Comparison of ENCODE assay signal across 7 mouse cellular contexts in the genomic region with DNA sequence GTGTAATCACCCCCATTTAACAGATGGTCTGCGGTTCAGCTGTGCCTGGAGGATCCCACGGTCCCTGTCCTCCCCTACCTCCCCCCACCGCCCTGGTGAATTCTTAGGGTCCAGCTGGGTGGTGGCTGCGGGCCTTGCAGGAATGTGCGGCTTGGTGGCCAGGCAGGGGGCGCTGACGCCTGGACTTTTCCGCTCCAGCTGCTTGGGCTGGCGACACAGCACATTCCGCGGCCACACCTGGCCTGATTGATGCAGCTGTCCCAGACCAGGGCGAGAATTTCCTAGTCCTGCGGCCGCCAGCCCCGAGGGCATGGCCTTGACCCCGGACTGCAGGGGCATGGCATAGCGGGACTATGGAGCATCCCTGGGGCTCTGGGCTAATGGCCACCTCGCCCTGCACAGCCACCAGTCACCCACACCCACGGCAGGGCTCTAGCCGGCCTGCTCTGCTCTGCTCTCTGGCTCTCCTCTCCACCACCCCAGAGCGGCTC. TPM values are rescaled to one million over a fixed set of nuclear protein-coding genes. Genes with fewer than 3 reads are reported as not detected.
A peak's percentile ranks its signal among the peaks of the same experiment; 100 is the strongest.
DNase-seq lines count a peak whose midpoint lies in the region; ATAC-seq and TF ChIP-seq lines count a peak whose summit lies in the region.

No protein-coding gene starts in this region.

- H3K27ac ChIP-seq in embryonic facial prominence, embryonic 15.5 days (replicated peaks), result no peak overlapping the region
- H3K27ac ChIP-seq in kidney, adult 2 months (ENCODE audit: insufficient read depth, low read depth, low read length), result no peak overlapping the region
- H3K27ac ChIP-seq in lung, postnatal 0 days (ENCODE audit: low read length), result no peak overlapping the region
- H3K27ac ChIP-seq in stomach, postnatal 0 days (replicated peaks), result no peak overlapping the region

- WGBS in embryonic facial prominence, embryonic 15.5 days, result 1% methylated on average over 21 of the region's 21 CpGs
- under 1% methylated on average over 20 of the region's 21 CpGs for WGBS in kidney, adult 2 months
- WGBS in lung, postnatal 0 days, result 3% methylated on average over 21 of the region's 21 CpGs
- 3% methylated on average over 21 of the region's 21 CpGs for WGBS in stomach, postnatal 0 days

- H3K36me3 ChIP-seq in embryonic facial prominence, embryonic 15.5 days, result no peaks in the 10 kb centered on the region
- no peaks in the 10 kb centered on the region for H3K36me3 ChIP-seq in kidney, adult 2 months (ENCODE audit: control insufficient read depth, insufficient read depth, low read length)
- no peaks in the 10 kb centered on the region for H3K36me3 ChIP-seq in lung, postnatal 0 days (ENCODE audit: insufficient read depth, low read length)
- H3K36me3 ChIP-seq in stomach, postnatal 0 days (ENCODE audit: control insufficient read depth, insufficient read depth, low read length), result no peaks in the 10 kb centered on the region

- ATAC-seq in embryonic facial prominence, embryonic 15.5 days (ENCODE audit: insufficient number of reproducible peaks, low FRiP score, low TSS enrichment, low read depth), result peak; percentile 51
- ATAC-seq in lung, postnatal 0 days, result peak; percentile 43; the same call in 1 of the 2 replicates
- ATAC-seq in stomach, postnatal 0 days (ENCODE audit: low FRiP score, low TSS enrichment), result peak; percentile 61

- no peak for TF ChIP-seq POLR2A in brain, embryonic 14.5 days (IDR thresholded peaks at IDR 0.05; ENCODE audit: borderline replicate concordance, extremely low read depth, insufficient read depth, insufficient read length, poor library complexity, severe bottlenecking)
- TF ChIP-seq POLR2A in kidney, adult 2 months (IDR thresholded peaks at IDR 0.05; ENCODE audit: low read depth, low read length), result no peak

- H3K9ac ChIP-seq in embryonic facial prominence, embryonic 15.5 days, result no peak overlapping the region
- H3K9ac ChIP-seq in lung, postnatal 0 days (replicated peaks; ENCODE audit: low read depth), result no peak overlapping the region
- H3K9ac ChIP-seq in stomach, postnatal 0 days (ENCODE audit: low read length), result no peak overlapping the region

- H3K4me2 ChIP-seq in embryonic facial prominence, embryonic 15.5 days (replicated peaks), result peak overlapping the region; percentile 10; the same call in 1 of the 2 replicates
- no peak overlapping the region for H3K4me2 ChIP-seq in lung, postnatal 0 days (replicated peaks; ENCODE audit: low read depth, low read length)
- H3K4me2 ChIP-seq in stomach, postnatal 0 days (replicated peaks; ENCODE audit: low read depth), result peak overlapping the region; percentile 38

- peaks cover 8% of the 10 kb centered on the region for H3K4me1 ChIP-seq in embryonic facial prominence, embryonic 15.5 days
- 0 out of 2 replicates have a peak, but pooled peaks cover 4% of the 10 kb centered on the region for H3K4me1 ChIP-seq in kidney, adult 2 months (ENCODE audit: control insufficient read depth, insufficient read depth, low read length)
- H3K4me1 ChIP-seq in lung, postnatal 0 days (ENCODE audit: insufficient read depth, low read depth, low read length), result no peaks in the 10 kb centered on the region; the same call in 1 of the 2 replicates
- no peaks in the 10 kb centered on the region for H3K4me1 ChIP-seq in stomach, postnatal 0 days (replicated peaks; ENCODE audit: control insufficient read depth, insufficient read depth)

- TF ChIP-seq EP300 in lung, postnatal 0 days (IDR thresholded peaks at IDR 0.05), result no peak
- TF ChIP-seq EP300 in stomach, postnatal 0 days (optimal IDR thresholded peaks at IDR 0.05), result no peak

- no peak overlapping the region for H3K4me3 ChIP-seq in embryonic facial prominence, embryonic 15.5 days (replicated peaks)
- H3K4me3 ChIP-seq in kidney, adult 2 months (ENCODE audit: insufficient read depth, low read depth, low read length), result no peak overlapping the region
- H3K4me3 ChIP-seq in lung, postnatal 0 days (ENCODE audit: low read depth, low read length), result no peak overlapping the region
- H3K4me3 ChIP-seq in stomach, postnatal 0 days (ENCODE audit: low read depth, low read length), result peak overlapping the region; percentile 4; the same call in 1 of the 2 replicates

- no peaks in the 10 kb centered on the region for H3K9me3 ChIP-seq in embryonic facial prominence, embryonic 15.5 days (replicated peaks)
- no peaks in the 10 kb centered on the region for H3K9me3 ChIP-seq in lung, postnatal 0 days (ENCODE audit: low read length)
- H3K9me3 ChIP-seq in stomach, postnatal 0 days (ENCODE audit: control insufficient read depth, low read length), result no peaks in the 10 kb centered on the region

- H3K27me3 ChIP-seq in embryonic facial prominence, embryonic 15.5 days, result peaks cover 25% of the 10 kb centered on the region
- H3K27me3 ChIP-seq in kidney, adult 2 months (replicated peaks; ENCODE audit: control insufficient read depth, insufficient read depth, low read length), result no peaks in the 10 kb centered on the region
- no peaks in the 10 kb centered on the region; the same call in 1 of the 2 replicates for H3K27me3 ChIP-seq in lung, postnatal 0 days (replicated peaks; ENCODE audit: insufficient read depth, low read length)
- H3K27me3 ChIP-seq in stomach, postnatal 0 days (ENCODE audit: control insufficient read depth, insufficient read depth, low read length), result no peaks in the 10 kb centered on the region; the same call in 1 of the 2 replicates

- DNase-seq in brain, embryonic 14.5 days (ENCODE audit: low read depth), result peak; percentile 24
- DNase-seq in kidney, adult 2 months, result peak; percentile 53
- DNase-seq in lung, postnatal 0 days (ENCODE audit: low spot score), result peak; percentile 24
- peak; percentile 74 for DNase-seq in stomach, postnatal 0 days (ENCODE audit: low spot score)
- no peak for DNase-seq in spleen, postnatal 4 days (ENCODE audit: low spot score in 2 of 2)
- DNase-seq in thymus, postnatal 0 days (ENCODE audit: low spot score), result no peak

- peak; percentile 18; the same call in 1 of the 2 replicates for TF ChIP-seq CTCF in brain, embryonic 14.5 days (IDR thresholded peaks at IDR 0.05; ENCODE audit: borderline replicate concordance, extremely low read depth, insufficient read depth, insufficient read length)
- TF ChIP-seq CTCF in kidney, adult 2 months (conservative IDR thresholded peaks at IDR 0.05; ENCODE audit: insufficient read depth, insufficient read length, low read depth, low read length), result no peak
- TF ChIP-seq CTCF in lung, postnatal 0 days (IDR thresholded peaks at IDR 0.05), result peak; percentile 46
- TF ChIP-seq CTCF in stomach, postnatal 0 days (IDR thresholded peaks at IDR 0.05; ENCODE audit: low read depth), result peak; percentile 65

RNA-seq across cellular contexts. Expression of gene Fitm2, which starts 9.2 kb away (rescaled TPM):
- 5.3 and 9.8 TPM in 2 replicates for polyA plus RNA-seq in brain, embryonic 14.5 days (2012; rRNA removed)
- 11.6 and 12.1 TPM in 2 replicates for polyA plus RNA-seq in embryonic facial prominence, embryonic 15.5 days (2015; fragmentation: Nextera tagmentation; extraction: Ambion mirVana)
- polyA plus RNA-seq in kidney, adult 2 months (2012; rRNA removed), result 19.9 and 21.9 TPM in 2 replicates
- polyA plus RNA-seq in lung, postnatal 0 days (2015; fragmentation: Nextera tagmentation; extraction: Ambion mirVana), result 18.6 and 22.5 TPM in 2 replicates
- polyA plus RNA-seq in stomach, postnatal 0 days (2015; fragmentation: Nextera tagmentation; extraction: Ambion mirVana), result 11.2 TPM in 2 replicates
- 5.5 and 5.7 TPM in 2 replicates for polyA plus RNA-seq in thymus, postnatal 0 days (2015; fragmentation: Nextera tagmentation; extraction: Ambion mirVana)

RNA-seq across cellular contexts. Expression of gene R3hdml, which starts 10.5 kb away (rescaled TPM):
- 0.13 TPM in 1 of 2 replicates, not detected in the other for polyA plus RNA-seq in brain, embryonic 14.5 days (2012; rRNA removed)
- polyA plus RNA-seq in embryonic facial prominence, embryonic 15.5 days (2015; fragmentation: Nextera tagmentation; extraction: Ambion mirVana), result 0.30 and 0.35 TPM in 2 replicates
- polyA plus RNA-seq in kidney, adult 2 months (2012; rRNA removed), result 3.6 and 4.6 TPM in 2 replicates
- 0.18 TPM in 1 of 2 replicates, not detected in the other for polyA plus RNA-seq in lung, postnatal 0 days (2015; fragmentation: Nextera tagmentation; extraction: Ambion mirVana)
- 0.23 and 0.40 TPM in 2 replicates for polyA plus RNA-seq in stomach, postnatal 0 days (2015; fragmentation: Nextera tagmentation; extraction: Ambion mirVana)
- 0.19 and 0.21 TPM in 2 replicates for polyA plus RNA-seq in thymus, postnatal 0 days (2015; fragmentation: Nextera tagmentation; extraction: Ambion mirVana)

RNA-seq across cellular contexts. Expression of gene Hnf4a, which starts 25.0 kb away (rescaled TPM):
- polyA plus RNA-seq in brain, embryonic 14.5 days (2012; rRNA removed), result 0.05 TPM in 1 of 2 replicates, not detected in the other
- polyA plus RNA-seq in embryonic facial prominence, embryonic 15.5 days (2015; fragmentation: Nextera tagmentation; extraction: Ambion mirVana), result not detected in 2 replicates
- polyA plus RNA-seq in kidney, adult 2 months (2012; rRNA removed), result 354 and 376 TPM in 2 replicates
- 0.23 TPM in 1 of 2 replicates, not detected in the other for polyA plus RNA-seq in lung, postnatal 0 days (2015; fragmentation: Nextera tagmentation; extraction: Ambion mirVana)
- 24.2 and 27.7 TPM in 2 replicates for polyA plus RNA-seq in stomach, postnatal 0 days (2015; fragmentation: Nextera tagmentation; extraction: Ambion mirVana)
- polyA plus RNA-seq in thymus, postnatal 0 days (2015; fragmentation: Nextera tagmentation; extraction: Ambion mirVana), result 1.2 and 1.3 TPM in 2 replicates

RNA-seq across cellular contexts. Expression of gene Gdap1l1, which starts 43.3 kb away (rescaled TPM):
- 142 and 170 TPM in 2 replicates for polyA plus RNA-seq in brain, embryonic 14.5 days (2012; rRNA removed)
- 3.2 and 3.9 TPM in 2 replicates for polyA plus RNA-seq in embryonic facial prominence, embryonic 15.5 days (2015; fragmentation: Nextera tagmentation; extraction: Ambion mirVana)
- 0.31 and 0.38 TPM in 2 replicates for polyA plus RNA-seq in kidney, adult 2 months (2012; rRNA removed)
- 0.37 and 0.43 TPM in 2 replicates for polyA plus RNA-seq in lung, postnatal 0 days (2015; fragmentation: Nextera tagmentation; extraction: Ambion mirVana)
- polyA plus RNA-seq in stomach, postnatal 0 days (2015; fragmentation: Nextera tagmentation; extraction: Ambion mirVana), result 1.9 and 2.7 TPM in 2 replicates
- polyA plus RNA-seq in thymus, postnatal 0 days (2015; fragmentation: Nextera tagmentation; extraction: Ambion mirVana), result 0.41 and 0.44 TPM in 2 replicates

RNA-seq across cellular contexts. Expression of gene Oser1, which starts 57.1 kb away (rescaled TPM):
- polyA plus RNA-seq in brain, embryonic 14.5 days (2012; rRNA removed), result 24.4 and 30.5 TPM in 2 replicates
- polyA plus RNA-seq in embryonic facial prominence, embryonic 15.5 days (2015; fragmentation: Nextera tagmentation; extraction: Ambion mirVana), result 86.8 and 91.4 TPM in 2 replicates
- polyA plus RNA-seq in kidney, adult 2 months (2012; rRNA removed), result 11.5 and 13.9 TPM in 2 replicates
- polyA plus RNA-seq in lung, postnatal 0 days (2015; fragmentation: Nextera tagmentation; extraction: Ambion mirVana), result 73.8 and 74.6 TPM in 2 replicates
- polyA plus RNA-seq in stomach, postnatal 0 days (2015; fragmentation: Nextera tagmentation; extraction: Ambion mirVana), result 79.8 and 81.4 TPM in 2 replicates
- 86.6 and 89.2 TPM in 2 replicates for polyA plus RNA-seq in thymus, postnatal 0 days (2015; fragmentation: Nextera tagmentation; extraction: Ambion mirVana)

Comparison
In these comparisons a context has a peak if more than half of its experiments do, and no peak if none do; other contexts are left out.
1. DNase-seq: peak in brain, embryonic 14.5 days (single experiment), kidney, adult 2 months (single experiment), lung, postnatal 0 days (single experiment) and stomach, postnatal 0 days (single experiment); none in spleen, postnatal 4 days (0 of 2) and thymus, postnatal 0 days (single experiment).
2. RNA of gene Hnf4a, which starts 25.0 kb away (polyA plus RNA-seq): 354 to 376 TPM in kidney, adult 2 months; 24.2 to 27.7 TPM in stomach, postnatal 0 days, 1.2 to 1.3 TPM in thymus, postnatal 0 days, 0.23 TPM in lung, postnatal 0 days, 0.05 TPM in brain, embryonic 14.5 days and not detected in embryonic facial prominence, embryonic 15.5 days; every median in the first group is over 10 times any median in the second.
3. Peak in every context shown above with its lines, with median percentiles within 50 percentile points of each other: ATAC-seq.